Mouse (Mus musculus): ENCODE results near the gene Gpr83. TPM values are rescaled to one million over a fixed set of nuclear protein-coding genes. Genes with fewer than 3 reads are reported as not detected.

Gene Gpr83
- polyA plus RNA-seq, 1 experiment from 2014 or later, result not detected

- WGBS, result 77% methylated on average over 1 of the region's 1 CpGs
- no peak overlapping the region for H3K4me3 ChIP-seq
- no peaks in the 10 kb centered on the region for H3K27me3 ChIP-seq (ENCODE audit: insufficient read depth, poor library complexity, severe bottlenecking)
- DNase-seq (ENCODE audit: low spot score), result no peak
- no peaks in the 10 kb centered on the region for H3K9me3 ChIP-seq
- H3K4me1 ChIP-seq, result no peaks in the 10 kb centered on the region
- no peak overlapping the region for H3K27ac ChIP-seq
- H3K36me3 ChIP-seq, result no peaks in the 10 kb centered on the region
Measured at GRCm38 (mm10) chr9:14848267-14848935, 11.6 kb upstream of the Gpr83 start.

- peak; percentile 45 for DNase-seq (ENCODE audit: low spot score)
- WGBS, result 84% methylated on average over 4 of the region's 4 CpGs
- no peak overlapping the region for H3K27ac ChIP-seq
- peaks cover 35% of the 10 kb centered on the region for H3K27me3 ChIP-seq (ENCODE audit: insufficient read depth, poor library complexity, severe bottlenecking)
- H3K4me1 ChIP-seq, result no peaks in the 10 kb centered on the region
- H3K4me3 ChIP-seq, result no peak overlapping the region
- no peaks in the 10 kb centered on the region for H3K9me3 ChIP-seq
- H3K36me3 ChIP-seq, result no peaks in the 10 kb centered on the region
Measured at GRCm38 (mm10) chr9:14854585-14854984, 5.4 kb upstream of the Gpr83 start.

DNA sequence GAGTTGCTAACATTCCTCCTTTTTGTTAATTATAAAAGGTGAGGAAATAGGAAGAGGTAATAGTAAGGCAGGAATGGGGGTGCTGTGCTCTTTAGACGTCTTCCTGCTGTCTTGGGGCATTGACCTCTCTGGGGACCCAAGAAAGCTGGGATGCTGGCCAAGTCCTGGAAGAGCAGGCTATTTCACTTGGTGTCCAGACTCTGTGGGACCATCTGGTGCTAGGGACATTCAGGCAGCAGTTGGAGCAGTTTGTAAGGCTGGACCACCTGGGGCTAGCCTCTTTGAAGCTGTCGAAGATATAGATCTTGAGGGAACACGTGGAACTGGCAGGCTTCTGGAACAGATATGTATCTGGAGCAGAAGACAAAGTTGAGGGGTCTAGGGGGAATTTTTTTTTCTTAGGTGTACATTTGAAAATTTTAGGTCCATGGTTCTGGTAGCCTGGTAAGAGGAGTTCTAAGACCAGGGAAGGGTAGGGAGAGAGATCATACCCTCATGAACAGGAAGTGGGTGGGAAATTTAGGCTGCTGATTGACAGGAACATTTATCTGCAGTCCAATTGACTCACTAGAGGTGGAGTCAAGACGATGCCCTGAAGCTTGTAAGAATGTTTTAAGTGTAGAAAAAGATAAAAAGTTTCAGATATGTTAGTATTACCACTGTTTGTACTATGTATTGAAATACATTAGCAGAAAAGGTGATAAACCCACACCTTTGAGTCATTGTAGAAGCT is 2.9 kb upstream of the Gpr83 start:
- H3K27me3 ChIP-seq (ENCODE audit: insufficient read depth, poor library complexity, severe bottlenecking), result peaks cover 60% of the 10 kb centered on the region
- H3K27ac ChIP-seq, result no peak overlapping the region
- H3K4me1 ChIP-seq, result peaks cover 3% of the 10 kb centered on the region; the same call in 1 of the 2 replicates
- H3K36me3 ChIP-seq, result no peaks in the 10 kb centered on the region
- H3K4me3 ChIP-seq, result no peak overlapping the region
- WGBS, result 52% methylated on average over 4 of the region's 4 CpGs
- peak; percentile 67 for DNase-seq (ENCODE audit: low spot score)
- no peaks in the 10 kb centered on the region for H3K9me3 ChIP-seq

DNA sequence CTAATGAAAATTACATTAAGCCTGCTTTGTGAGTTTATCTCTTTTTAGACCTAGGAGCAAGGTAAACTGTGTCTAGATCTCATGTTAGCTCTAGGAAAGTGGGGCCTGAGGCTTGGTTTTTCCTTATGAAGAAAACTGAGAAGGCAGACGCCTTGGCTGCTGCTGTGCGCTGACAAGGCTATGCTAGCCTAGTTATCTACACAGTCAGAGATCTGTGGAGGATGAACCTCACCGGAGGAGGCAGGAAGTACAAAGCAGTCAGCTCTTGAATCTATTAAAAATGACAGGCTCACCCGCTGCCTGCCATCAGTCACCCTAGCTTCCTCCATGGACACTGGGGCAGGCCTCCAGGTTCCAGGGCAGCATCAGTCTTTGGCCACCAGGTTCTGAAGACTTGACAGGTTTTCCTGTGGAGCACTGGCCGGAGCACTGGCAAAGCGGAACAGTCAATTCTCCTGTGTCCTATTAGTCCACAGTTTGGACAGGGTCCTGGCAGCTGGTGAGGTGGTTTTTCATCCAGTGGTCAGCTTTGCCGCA is 1.8 kb upstream of the Gpr83 start:
- H3K4me3 ChIP-seq, result no peak overlapping the region
- H3K4me1 ChIP-seq, result peaks cover 3% of the 10 kb centered on the region; the same call in 1 of the 2 replicates
- no peak overlapping the region for H3K27ac ChIP-seq
- no peaks in the 10 kb centered on the region for H3K9me3 ChIP-seq
- DNase-seq (ENCODE audit: low spot score), result peak; percentile 58
- 70% methylated on average over 7 of the region's 7 CpGs for WGBS
- peaks cover 71% of the 10 kb centered on the region for H3K27me3 ChIP-seq (ENCODE audit: insufficient read depth, poor library complexity, severe bottlenecking)
- H3K36me3 ChIP-seq, result no peaks in the 10 kb centered on the region

- H3K27ac ChIP-seq, result no peak overlapping the region
- H3K4me3 ChIP-seq, result no peak overlapping the region
- 83% methylated on average over 3 of the region's 3 CpGs for WGBS
- no peaks in the 10 kb centered on the region for H3K9me3 ChIP-seq
- peak; percentile 43 for DNase-seq (ENCODE audit: low spot score)
- H3K4me1 ChIP-seq, result peaks cover 3% of the 10 kb centered on the region; the same call in 1 of the 2 replicates
- no peaks in the 10 kb centered on the region for H3K36me3 ChIP-seq
- peaks cover 77% of the 10 kb centered on the region for H3K27me3 ChIP-seq (ENCODE audit: insufficient read depth, poor library complexity, severe bottlenecking)
Measured at GRCm38 (mm10) chr9:14858782-14859181, 1.2 kb upstream of the Gpr83 start.

- DNase-seq (ENCODE audit: low spot score), result peak; percentile 69
- Histone ChIP-seq H3K27ac (no peak overlapping the region), H3K4me3 (no peak overlapping the region), H3K9me3 (no peaks in the 10 kb centered on the region), H3K27me3 (ENCODE audit: insufficient read depth, poor library complexity, severe bottlenecking) (peaks cover 72% of the 10 kb centered on the region), H3K36me3 (no peaks in the 10 kb centered on the region), H3K4me1 (peaks cover 3% of the 10 kb centered on the region; the same call in 1 of the 2 replicates)
- WGBS, result 79% methylated on average over 3 of the region's 3 CpGs
Measured at GRCm38 (mm10) chr9:14863126-14863525, 3.1 kb downstream of the Gpr83 start.

GRCm38 (mm10) chr9:14864726-14865125 is 4.7 kb downstream of the Gpr83 start:
- peak; percentile 66 for DNase-seq (ENCODE audit: low spot score)
- WGBS, result 73% methylated on average over 9 of the region's 9 CpGs
- Histone ChIP-seq H3K4me1 (peaks cover 3% of the 10 kb centered on the region; the same call in 1 of the 2 replicates), H3K36me3 (no peaks in the 10 kb centered on the region), H3K27me3 (ENCODE audit: insufficient read depth, poor library complexity, severe bottlenecking) (peaks cover 56% of the 10 kb centered on the region), H3K9me3 (no peaks in the 10 kb centered on the region), H3K4me3 (no peak overlapping the region), H3K27ac (no peak overlapping the region)

- Histone ChIP-seq H3K36me3 (no peaks in the 10 kb centered on the region), H3K9me3 (no peaks in the 10 kb centered on the region), H3K27me3 (ENCODE audit: insufficient read depth, poor library complexity, severe bottlenecking) (peaks cover 33% of the 10 kb centered on the region), H3K4me1 (0 out of 2 replicates have a peak, but pooled peaks cover 3% of the 10 kb centered on the region), H3K4me3 (no peak overlapping the region), H3K27ac (no peak overlapping the region)
- DNase-seq (ENCODE audit: low spot score), result peak; percentile 74
- WGBS, result 30% methylated on average over 7 of the region's 7 CpGs
Measured at GRCm38 (mm10) chr9:14866957-14867356, 6.9 kb downstream of the Gpr83 start.

DNA sequence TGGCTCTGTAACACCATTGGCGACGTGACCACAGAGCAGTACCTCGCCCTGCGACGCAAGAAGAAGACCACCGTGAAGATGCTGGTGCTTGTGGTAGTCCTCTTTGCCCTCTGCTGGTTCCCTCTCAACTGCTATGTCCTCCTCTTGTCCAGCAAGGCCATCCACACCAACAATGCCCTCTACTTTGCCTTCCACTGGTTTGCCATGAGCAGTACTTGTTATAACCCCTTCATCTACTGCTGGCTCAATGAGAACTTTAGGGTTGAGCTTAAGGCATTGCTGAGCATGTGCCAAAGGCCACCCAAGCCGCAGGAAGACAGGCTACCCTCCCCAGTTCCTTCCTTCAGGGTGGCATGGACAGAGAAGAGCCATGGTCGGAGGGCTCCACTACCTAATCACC is 8.3 kb downstream of the Gpr83 start:
- Histone ChIP-seq H3K4me1 (peaks cover 13% of the 10 kb centered on the region; the same call in 1 of the 2 replicates), H3K36me3 (no peaks in the 10 kb centered on the region), H3K27ac (no peak overlapping the region), H3K27me3 (ENCODE audit: insufficient read depth, poor library complexity, severe bottlenecking) (peaks cover 20% of the 10 kb centered on the region), H3K4me3 (no peak overlapping the region), H3K9me3 (no peaks in the 10 kb centered on the region)
- WGBS, result 83% methylated on average over 8 of the region's 8 CpGs
- DNase-seq (ENCODE audit: low spot score), result peak; percentile 72

DNA sequence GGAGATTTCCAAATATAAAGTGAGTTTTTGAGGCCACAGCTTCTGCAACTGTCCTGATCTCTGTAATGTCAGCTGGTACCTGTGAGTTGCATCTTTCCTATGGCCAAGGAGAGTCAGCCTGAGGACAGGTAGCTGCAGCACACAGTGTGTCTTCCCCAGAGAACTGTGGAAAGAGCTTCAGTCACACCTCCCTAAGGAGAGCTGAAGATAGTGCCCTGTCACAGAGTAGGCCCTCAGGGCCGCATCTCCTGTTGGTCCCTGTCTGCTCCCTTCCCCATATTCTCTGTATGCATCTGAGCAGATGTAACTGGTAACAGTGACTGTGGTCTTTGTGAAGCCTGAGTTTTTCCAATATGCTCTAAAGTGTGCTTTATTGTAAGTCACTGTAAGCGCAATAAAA is 10.4 kb downstream of the Gpr83 start:
- Histone ChIP-seq H3K9me3 (no peaks in the 10 kb centered on the region), H3K4me1 (peaks cover 13% of the 10 kb centered on the region; the same call in 1 of the 2 replicates), H3K27ac (no peak overlapping the region), H3K4me3 (no peak overlapping the region), H3K27me3 (ENCODE audit: insufficient read depth, poor library complexity, severe bottlenecking) (0 out of 2 replicates have a peak, but pooled peaks cover 5% of the 10 kb centered on the region), H3K36me3 (no peaks in the 10 kb centered on the region)
- DNase-seq (ENCODE audit: low spot score), result peak; percentile 66
- WGBS, result 82% methylated on average over 2 of the region's 2 CpGs

GRCm38 (mm10) chr9:14870802-14871201 is 10.8 kb downstream of the Gpr83 start:
- Histone ChIP-seq H3K27ac (no peak overlapping the region), H3K36me3 (no peaks in the 10 kb centered on the region), H3K27me3 (ENCODE audit: insufficient read depth, poor library complexity, severe bottlenecking) (0 out of 2 replicates have a peak, but pooled peaks cover 5% of the 10 kb centered on the region), H3K9me3 (no peaks in the 10 kb centered on the region), H3K4me1 (peaks cover 13% of the 10 kb centered on the region; the same call in 1 of the 2 replicates), H3K4me3 (no peak overlapping the region)
- DNase-seq (ENCODE audit: low spot score), result peak; percentile 61
- 84% methylated on average over 10 of the region's 10 CpGs for WGBS

GRCm38 (mm10) chr9:14871536-14871935 is 11.5 kb downstream of the Gpr83 start:
- Histone ChIP-seq H3K27ac (no peak overlapping the region), H3K4me1 (peaks cover 13% of the 10 kb centered on the region; the same call in 1 of the 2 replicates), H3K4me3 (no peak overlapping the region), H3K27me3 (ENCODE audit: insufficient read depth, poor library complexity, severe bottlenecking) (peaks cover 5% of the 10 kb centered on the region; the same call in 1 of the 2 replicates), H3K9me3 (no peaks in the 10 kb centered on the region), H3K36me3 (no peaks in the 10 kb centered on the region)
- peak; percentile 58 for DNase-seq (ENCODE audit: low spot score)
- WGBS, result 72% methylated on average over 3 of the region's 3 CpGs

All from heart, embryonic 10.5 days (tissue).